Mouse (Mus musculus): Measurements from ENCODE around the gene Dusp21. TPM values are rescaled to one million over a fixed set of nuclear protein-coding genes. Genes with fewer than 3 reads are reported as not detected.
A peak's percentile ranks its signal among the peaks of the same experiment; 100 is the strongest.

Dusp21 gene
- polyA plus RNA-seq (2016; fragmentation: Nextera tagmentation; extraction: Ambion mirVana), result not detected in 2 replicates

DNA sequence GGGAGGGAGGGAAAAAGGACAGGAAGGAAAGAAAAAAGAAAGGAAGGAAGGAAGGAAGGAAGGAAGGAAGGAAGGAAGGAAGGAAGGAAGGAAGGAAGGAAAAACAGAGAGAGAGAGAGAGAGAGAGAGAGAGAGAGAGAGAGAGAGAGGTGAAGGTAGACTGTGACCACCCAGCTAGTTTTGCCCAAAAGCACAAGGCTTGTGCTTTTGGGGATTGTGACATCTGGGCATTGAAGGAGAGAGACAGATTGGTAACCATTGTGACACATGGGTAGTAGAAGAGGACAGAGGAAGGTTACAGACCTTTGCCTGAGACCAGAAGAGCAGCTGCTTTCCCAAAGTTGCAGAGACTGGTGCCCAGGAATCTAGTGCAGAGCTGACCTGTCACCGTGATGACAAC is at the start of gene Dusp21:
Gene Dusp21 (plus strand): TSS at position 301 of the 400 bp plus-strand sequence.
- Histone ChIP-seq H3K4me1 (no peaks in the 10 kb centered on the region), H3K36me3 (no peaks in the 10 kb centered on the region), H3K27me3 (ENCODE audit: low read depth, poor library complexity, severe bottlenecking) (no peaks in the 10 kb centered on the region), H3K27ac (no peak within 1 kb of the TSS), H3K9me3 (replicated peaks) (no peaks in the 10 kb centered on the region), H3K4me3 (no peak within 1 kb of the TSS)
- no peak for DNase-seq (ENCODE audit: low spot score)
- WGBS, result 94% methylated on average over 1 of the region's 1 CpGs

DNA sequence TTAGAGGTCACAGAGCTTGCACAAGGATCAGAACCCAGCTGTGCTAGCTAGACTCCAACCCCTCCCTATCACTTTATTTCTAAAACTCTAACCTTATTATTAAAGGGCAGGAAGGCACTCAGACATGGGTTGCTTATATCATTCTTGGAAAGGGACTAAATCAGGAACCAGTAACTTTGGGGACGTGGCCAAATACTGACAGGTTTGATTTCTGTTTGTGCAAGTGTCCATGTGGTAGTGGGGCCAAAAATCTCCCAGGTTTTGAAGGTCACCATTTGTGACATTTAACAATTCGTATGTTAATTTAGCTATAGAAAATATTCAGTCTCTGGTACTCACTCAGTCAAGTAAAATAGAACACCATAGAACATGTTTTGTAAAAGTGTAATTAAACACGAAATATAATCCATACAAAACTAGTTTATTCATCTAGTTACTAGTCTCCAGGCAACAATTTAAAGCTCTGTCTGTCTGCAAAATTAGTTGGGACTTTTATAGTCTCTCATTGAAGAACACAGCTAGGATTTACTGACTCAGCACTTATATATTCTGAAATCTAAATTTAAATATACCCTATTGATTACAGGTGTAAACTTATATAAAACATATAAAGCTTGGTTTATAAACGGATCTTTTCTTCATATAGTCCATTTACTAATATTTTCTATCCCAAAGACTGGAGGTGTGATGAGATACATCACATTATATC is 15.2 kb downstream of the Dusp21 start:
- no peaks in the 10 kb centered on the region for H3K9me3 ChIP-seq (replicated peaks)
- no peak overlapping the region for H3K4me3 ChIP-seq
- WGBS, result 69% methylated on average over 4 of the region's 4 CpGs
- H3K27me3 ChIP-seq (ENCODE audit: low read depth, poor library complexity, severe bottlenecking), result no peaks in the 10 kb centered on the region
- no peak overlapping the region for H3K27ac ChIP-seq
- no peaks in the 10 kb centered on the region for H3K36me3 ChIP-seq
- H3K4me1 ChIP-seq, result no peaks in the 10 kb centered on the region
- no peak for DNase-seq (ENCODE audit: low spot score)

DNA sequence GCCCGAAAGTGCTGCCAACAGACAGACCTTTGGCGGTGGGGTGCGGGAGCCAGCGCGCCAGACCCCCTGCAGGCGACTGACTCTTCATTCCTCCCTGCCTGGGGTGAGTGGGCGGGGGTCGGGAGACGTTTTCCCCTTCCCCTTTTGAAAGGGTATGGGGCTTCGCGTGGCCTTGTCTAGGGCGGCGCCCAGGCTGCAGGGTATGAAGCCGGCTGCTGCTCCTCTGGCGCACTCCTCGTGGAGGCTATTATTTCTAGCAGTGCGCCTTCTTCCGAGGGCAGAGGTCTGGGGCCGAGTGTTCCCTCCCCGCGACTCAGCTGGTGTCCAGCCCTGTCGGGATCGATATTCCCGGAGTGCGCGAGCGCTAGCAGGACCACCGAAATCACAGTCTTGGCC is 16.1 kb downstream of the Dusp21 start:
- Histone ChIP-seq H3K27ac (peak overlapping the region; percentile 93), H3K27me3 (ENCODE audit: low read depth, poor library complexity, severe bottlenecking) (no peaks in the 10 kb centered on the region), H3K9me3 (replicated peaks) (no peaks in the 10 kb centered on the region), H3K4me3 (peak overlapping the region; percentile 88), H3K36me3 (no peaks in the 10 kb centered on the region), H3K4me1 (no peaks in the 10 kb centered on the region)
- DNase-seq (ENCODE audit: low spot score), result no peak
- under 1% methylated on average over 26 of the region's 28 CpGs for WGBS

DNA sequence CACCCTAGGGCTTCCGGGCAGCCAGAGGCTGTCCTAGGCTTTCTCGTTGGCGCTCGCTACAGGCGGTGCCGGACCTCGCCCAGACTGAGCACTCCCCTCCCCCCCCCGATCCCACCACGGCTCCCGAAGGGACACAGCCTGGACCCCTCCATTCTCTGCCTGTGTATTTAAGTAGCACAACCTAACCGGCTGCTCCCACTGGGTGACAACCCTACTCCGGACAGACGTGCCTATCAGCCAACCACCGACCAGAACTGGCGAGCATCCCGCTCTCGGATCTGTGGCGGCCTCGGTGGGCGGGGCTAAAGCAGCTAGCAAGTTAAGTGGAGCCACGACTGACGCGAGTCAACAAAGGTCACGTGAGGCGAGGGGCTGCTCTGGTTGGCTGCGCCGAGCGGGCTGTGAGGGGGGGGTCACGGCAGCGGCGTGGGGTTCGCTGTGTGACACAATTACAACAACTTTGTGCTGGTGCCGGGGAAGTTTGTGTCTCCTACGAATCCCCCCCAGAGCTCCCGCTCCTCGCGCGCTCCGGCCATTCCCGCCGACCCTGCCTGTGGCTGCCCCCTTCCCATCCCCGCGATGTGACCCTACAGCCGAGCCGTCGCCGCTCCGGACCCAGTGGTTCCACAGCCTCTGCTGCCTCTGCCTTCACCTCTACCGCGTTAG is 16.7 kb downstream of the Dusp21 start, which contains the start of gene Kdm6a:
Gene Kdm6a (plus strand): TSS at position 384 of the 666 bp plus-strand sequence.
- under 1% methylated on average over 39 of the region's 50 CpGs for WGBS

DNA sequence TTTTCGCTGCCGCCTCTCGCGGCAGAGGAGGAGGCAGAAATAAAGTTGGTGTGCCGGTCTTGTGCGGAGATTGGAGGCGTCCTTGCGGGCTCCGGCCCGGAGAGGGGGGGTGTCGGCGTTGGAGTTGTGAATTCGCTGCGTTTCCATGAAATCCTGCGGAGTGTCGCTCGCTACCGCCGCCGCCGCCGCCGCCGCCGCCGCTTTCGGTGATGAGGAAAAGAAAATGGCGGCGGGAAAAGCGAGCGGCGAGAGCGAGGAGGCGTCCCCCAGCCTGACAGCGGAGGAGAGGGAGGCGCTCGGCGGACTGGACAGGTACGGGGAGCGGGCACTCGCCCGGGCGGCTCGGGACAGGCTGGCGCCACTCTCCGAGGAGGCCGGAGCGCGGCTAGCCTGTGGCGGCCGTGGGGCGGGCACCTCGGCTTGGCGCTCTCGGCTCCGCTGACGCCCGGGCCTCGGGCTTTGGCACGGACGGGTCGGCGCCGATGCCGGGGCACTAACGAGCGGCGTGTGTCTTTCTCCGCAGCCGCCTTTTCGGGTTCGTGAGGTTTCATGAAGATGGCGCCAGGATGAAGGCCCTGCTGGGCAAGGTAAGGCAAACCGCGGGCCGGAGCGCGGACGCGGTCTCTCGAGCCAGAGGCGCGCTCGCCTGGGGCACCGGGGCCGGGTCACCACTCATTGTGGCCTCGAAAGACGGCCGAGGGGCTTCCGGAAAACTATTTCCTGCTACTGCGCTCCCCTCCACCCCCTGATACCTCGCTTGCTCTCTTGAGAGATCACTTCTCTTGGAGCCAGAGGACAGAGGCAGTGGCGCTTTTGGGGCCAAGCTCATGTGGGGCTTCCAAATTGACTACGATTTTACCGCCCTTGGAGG is 17.4 kb downstream of the Dusp21 start:
- DNase-seq (ENCODE audit: low spot score), result peak; percentile 69
- under 1% methylated on average over 78 of the region's 95 CpGs for WGBS
- Histone ChIP-seq H3K27me3 (ENCODE audit: low read depth, poor library complexity, severe bottlenecking) (no peaks in the 10 kb centered on the region), H3K27ac (peak overlapping the region; percentile 97), H3K9me3 (replicated peaks) (no peaks in the 10 kb centered on the region), H3K4me1 (no peaks in the 10 kb centered on the region), H3K36me3 (no peaks in the 10 kb centered on the region), H3K4me3 (peak overlapping the region; percentile 88)

More for the DNA sequence above, 16.7 kb downstream of the Dusp21 start, which contains the start of gene Kdm6a:
- Histone ChIP-seq H3K9me3 (replicated peaks) (no peaks in the 10 kb centered on the region), H3K36me3 (no peaks in the 10 kb centered on the region), H3K4me1 (no peaks in the 10 kb centered on the region), H3K27ac (peak within 1 kb of the TSS; percentile 97), H3K4me3 (peak within 1 kb of the TSS; percentile 88), H3K27me3 (ENCODE audit: low read depth, poor library complexity, severe bottlenecking) (no peaks in the 10 kb centered on the region)
- DNase-seq (ENCODE audit: low spot score), result peak; percentile 92

DNA sequence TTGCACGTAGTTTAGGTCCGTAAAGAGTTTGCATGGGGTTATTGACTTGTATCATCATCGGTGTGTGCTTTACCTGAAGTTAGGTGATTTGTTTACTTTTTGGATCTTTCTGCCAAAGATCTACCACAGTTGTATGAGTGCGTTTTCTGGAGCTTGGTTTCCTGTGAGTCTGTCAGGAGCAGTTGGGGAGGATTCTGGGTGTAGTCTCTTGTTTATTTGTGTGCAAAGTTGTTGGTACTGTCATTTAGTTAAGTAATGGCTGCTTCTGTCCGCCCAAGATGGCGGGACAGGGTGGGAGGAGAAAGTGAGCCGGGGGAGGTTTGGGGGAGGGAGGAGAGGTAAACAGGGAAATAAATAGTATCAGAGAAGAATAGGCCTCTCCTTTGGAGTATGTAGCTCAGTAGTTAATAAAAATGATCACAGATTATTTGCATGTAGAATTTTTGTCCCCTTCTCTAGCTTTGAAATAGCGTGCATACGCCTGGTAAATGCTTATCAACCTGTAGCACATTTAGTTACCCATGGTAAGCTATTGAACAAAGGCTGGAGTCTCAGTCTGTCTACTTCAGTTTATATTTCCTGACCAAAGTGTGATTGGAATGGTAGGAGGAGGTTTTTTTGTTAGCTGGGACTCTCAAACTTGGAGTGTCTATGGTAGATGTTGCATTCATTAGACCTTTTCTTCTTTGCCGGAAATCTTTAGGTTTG is 18.4 kb downstream of the Dusp21 start:
- Histone ChIP-seq H3K4me3 (peak overlapping the region; percentile 88), H3K36me3 (no peaks in the 10 kb centered on the region), H3K27me3 (ENCODE audit: low read depth, poor library complexity, severe bottlenecking) (no peaks in the 10 kb centered on the region), H3K27ac (peak overlapping the region; percentile 97), H3K9me3 (replicated peaks) (no peaks in the 10 kb centered on the region), H3K4me1 (no peaks in the 10 kb centered on the region)
- 3% methylated on average over 10 of the region's 10 CpGs for WGBS
- DNase-seq (ENCODE audit: low spot score), result peak; percentile 38

DNA sequence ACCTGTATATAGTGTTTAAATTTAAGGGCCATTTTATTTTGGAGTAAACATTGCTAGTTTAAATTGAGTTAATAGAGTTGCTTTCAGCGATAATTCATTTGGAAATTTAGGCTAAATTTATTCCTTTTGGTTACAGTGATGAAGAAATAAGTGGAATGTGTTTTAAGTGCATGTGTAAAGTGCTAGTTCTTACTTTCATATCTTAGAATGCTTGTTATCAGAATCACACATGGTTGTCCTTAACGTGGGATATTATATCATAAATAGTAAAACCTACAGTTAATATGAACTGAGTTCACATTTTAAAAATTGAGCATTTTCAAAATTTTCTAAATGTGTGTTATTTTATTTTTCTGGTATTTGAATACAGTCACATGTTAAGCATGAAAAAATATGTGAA is 19.5 kb downstream of the Dusp21 start:
- Histone ChIP-seq H3K27me3 (ENCODE audit: low read depth, poor library complexity, severe bottlenecking) (no peaks in the 10 kb centered on the region), H3K36me3 (no peaks in the 10 kb centered on the region), H3K4me3 (peak overlapping the region; percentile 88), H3K4me1 (no peaks in the 10 kb centered on the region), H3K9me3 (replicated peaks) (no peaks in the 10 kb centered on the region), H3K27ac (no peak overlapping the region)
- no peak for DNase-seq (ENCODE audit: low spot score)
- WGBS, result 83% methylated on average over 2 of the region's 2 CpGs

DNA sequence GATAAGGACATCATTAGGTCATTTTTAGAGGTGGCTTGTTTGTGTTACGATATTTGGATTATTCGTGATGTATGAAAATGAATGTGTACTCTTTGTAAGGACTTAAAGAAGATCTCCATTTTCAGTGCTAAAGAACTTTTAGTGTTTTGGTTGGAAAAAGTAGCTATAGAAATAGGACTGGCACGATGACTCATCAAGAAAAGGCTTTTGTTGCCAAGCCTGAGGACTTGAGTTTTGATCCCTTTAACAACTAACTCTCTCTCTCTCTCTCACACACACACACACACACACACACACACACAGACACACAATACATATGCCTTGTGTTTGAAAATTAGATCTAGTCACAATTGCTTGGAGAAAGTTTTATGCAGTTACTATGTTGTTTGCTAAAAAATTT is 21.3 kb downstream of the Dusp21 start:
- H3K4me3 ChIP-seq, result no peak overlapping the region
- H3K27me3 ChIP-seq (ENCODE audit: low read depth, poor library complexity, severe bottlenecking), result no peaks in the 10 kb centered on the region
- WGBS, result 93% methylated on average over 3 of the region's 3 CpGs
- no peak overlapping the region for H3K27ac ChIP-seq
- no peak for DNase-seq (ENCODE audit: low spot score)
- no peaks in the 10 kb centered on the region for H3K9me3 ChIP-seq (replicated peaks)
- H3K36me3 ChIP-seq, result no peaks in the 10 kb centered on the region
- H3K4me1 ChIP-seq, result no peaks in the 10 kb centered on the region

DNA sequence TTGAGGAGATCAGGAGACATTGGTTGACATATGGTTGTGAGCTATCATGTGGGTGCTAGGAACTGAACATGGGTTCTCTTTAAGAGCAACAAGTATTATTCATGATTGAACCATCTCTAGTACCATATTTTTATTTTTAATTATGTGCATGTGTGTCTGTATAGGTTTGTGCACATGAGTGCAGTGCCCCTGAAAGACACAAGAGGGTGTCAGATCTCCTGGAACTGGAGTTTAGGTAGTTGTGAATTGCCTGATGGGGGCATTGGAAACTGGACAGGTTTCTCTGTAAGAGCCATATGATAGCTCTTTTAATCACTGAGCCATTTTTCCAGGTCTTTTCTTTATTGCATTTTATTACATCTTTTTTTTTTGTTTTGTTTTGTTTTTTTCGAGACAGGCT is 23.3 kb downstream of the Dusp21 start:
- Histone ChIP-seq H3K4me3 (no peak overlapping the region), H3K36me3 (no peaks in the 10 kb centered on the region), H3K9me3 (replicated peaks) (no peaks in the 10 kb centered on the region), H3K4me1 (no peaks in the 10 kb centered on the region), H3K27ac (no peak overlapping the region), H3K27me3 (ENCODE audit: low read depth, poor library complexity, severe bottlenecking) (no peaks in the 10 kb centered on the region)
- DNase-seq (ENCODE audit: low spot score), result no peak
- WGBS, result 81% methylated on average over 1 of the region's 1 CpGs

DNA sequence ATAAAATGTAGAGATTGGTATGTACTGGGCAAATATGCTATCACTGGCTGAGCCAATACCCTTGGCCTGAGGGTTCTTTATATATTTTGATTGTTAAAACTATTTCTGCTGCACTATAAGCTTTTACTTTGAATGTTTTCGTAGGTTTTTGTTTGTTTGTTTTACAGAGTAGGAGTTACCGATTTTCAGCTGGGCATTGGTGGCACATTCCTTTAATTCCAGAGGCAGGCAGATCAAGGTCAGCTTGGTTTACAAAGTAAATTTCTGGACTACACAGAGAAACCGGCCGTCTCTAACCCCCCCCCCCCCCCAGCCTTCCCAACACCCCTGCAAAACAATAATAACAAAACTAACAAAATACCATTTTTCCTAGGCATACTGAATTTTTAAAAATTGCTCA is 29.2 kb downstream of the Dusp21 start:
- DNase-seq (ENCODE audit: low spot score), result no peak
- H3K36me3 ChIP-seq, result no peaks in the 10 kb centered on the region
- no peak overlapping the region for H3K27ac ChIP-seq
- no peak overlapping the region for H3K4me3 ChIP-seq
- WGBS, result 54% methylated on average over 4 of the region's 4 CpGs
- no peaks in the 10 kb centered on the region for H3K9me3 ChIP-seq (replicated peaks)
- no peaks in the 10 kb centered on the region for H3K27me3 ChIP-seq (ENCODE audit: low read depth, poor library complexity, severe bottlenecking)
- no peaks in the 10 kb centered on the region for H3K4me1 ChIP-seq

DNA sequence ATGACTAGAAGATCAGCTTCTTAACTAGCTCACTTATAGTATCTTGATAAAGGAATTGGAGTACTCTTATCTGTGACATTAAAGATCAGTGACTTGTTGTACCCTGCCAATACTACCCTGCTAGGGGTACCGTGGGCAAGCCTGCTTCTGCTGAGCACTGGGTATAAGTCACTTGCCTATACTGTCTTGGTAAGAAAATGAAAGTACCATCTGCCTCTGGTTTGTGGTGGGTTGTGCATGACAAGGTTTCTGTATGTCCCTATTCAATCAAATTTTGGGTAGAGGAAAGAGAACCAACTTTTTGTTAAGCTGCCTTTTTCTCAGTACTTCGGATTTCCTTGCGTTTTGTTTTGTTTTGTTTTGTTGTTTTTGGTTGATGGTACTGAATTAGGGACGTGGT is 32.1 kb downstream of the Dusp21 start:
- no peak overlapping the region for H3K4me3 ChIP-seq
- 82% methylated on average over 4 of the region's 4 CpGs for WGBS

DNA sequence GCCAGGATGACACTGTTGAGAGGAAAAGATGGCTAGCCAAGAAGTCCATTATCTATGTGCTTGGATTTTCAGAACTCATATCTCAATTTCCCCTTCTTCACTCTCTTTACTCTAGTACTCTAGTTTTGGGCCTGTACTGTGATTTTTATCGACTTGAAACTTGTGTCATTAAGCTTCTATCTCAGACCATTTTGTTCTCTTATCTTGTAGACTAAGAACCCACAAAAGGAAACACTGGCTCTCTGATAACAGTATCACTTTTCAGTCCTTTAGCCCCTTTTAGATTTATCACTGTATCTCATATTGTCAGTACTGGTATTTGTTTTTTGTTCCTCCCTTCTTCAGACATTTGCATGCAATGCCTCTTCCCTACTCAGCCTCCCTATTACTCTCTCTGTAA is 33.8 kb downstream of the Dusp21 start:
- H3K27ac ChIP-seq, result no peak overlapping the region
- H3K36me3 ChIP-seq, result no peaks in the 10 kb centered on the region
- H3K27me3 ChIP-seq (ENCODE audit: low read depth, poor library complexity, severe bottlenecking), result no peaks in the 10 kb centered on the region
- no peak for DNase-seq (ENCODE audit: low spot score)
- 85% methylated on average over 1 of the region's 1 CpGs for WGBS
- no peaks in the 10 kb centered on the region for H3K9me3 ChIP-seq (replicated peaks)
- no peaks in the 10 kb centered on the region for H3K4me1 ChIP-seq
- no peak overlapping the region for H3K4me3 ChIP-seq

More for the DNA sequence above, 32.1 kb downstream of the Dusp21 start:
- H3K4me1 ChIP-seq, result no peaks in the 10 kb centered on the region
- no peaks in the 10 kb centered on the region for H3K36me3 ChIP-seq
- no peaks in the 10 kb centered on the region for H3K27me3 ChIP-seq (ENCODE audit: low read depth, poor library complexity, severe bottlenecking)
- no peak for DNase-seq (ENCODE audit: low spot score)
- H3K27ac ChIP-seq, result no peak overlapping the region
- no peaks in the 10 kb centered on the region for H3K9me3 ChIP-seq (replicated peaks)

Data from limb, embryonic 10.5 days (tissue).